Mouse (Mus musculus) cerebellum, adult (tissue): ENCODE measurements around the gene Agl.

ENCODE experiments used
- ATAC-seq: cut with Nextera tagmentation; 2 replicates; pipeline ENCODE4 v1.9.2; 2017; ENCODE audit warnings: mild to moderate bottlenecking, moderate library complexity, mixed read lengths; ENCODE audit not compliant: insufficient number of reproducible peaks, low FRiP score, low TSS enrichment

Gene Agl

DNA sequence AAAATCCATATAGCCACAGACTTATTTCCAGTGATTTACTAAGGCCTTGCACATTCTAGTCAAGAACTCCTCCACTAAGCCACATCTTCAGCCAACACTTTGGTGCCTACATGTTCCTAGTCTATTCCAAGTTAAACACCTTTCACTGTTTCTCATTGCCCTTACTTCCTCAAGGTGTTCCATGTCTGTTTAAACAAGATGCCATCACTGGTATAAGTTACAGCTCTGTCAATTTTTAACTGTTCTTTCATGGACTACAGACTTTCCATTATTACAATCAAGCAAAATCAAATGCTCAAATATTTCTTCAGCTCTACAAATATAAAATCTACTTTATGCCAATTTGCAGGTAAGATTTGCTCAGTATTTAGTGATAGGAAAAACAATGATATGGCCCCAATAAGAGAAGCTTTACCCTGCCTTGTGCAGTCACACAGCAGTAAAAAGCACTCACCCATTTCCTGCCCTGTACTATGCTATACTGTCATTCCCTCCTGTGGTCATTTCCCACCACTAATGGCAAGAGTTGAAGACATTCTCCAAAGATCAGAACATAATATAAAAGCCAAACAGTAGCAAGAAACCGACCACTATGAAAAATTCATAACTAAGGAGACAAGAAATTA lies 105.2 kb downstream of the Agl start:
- ATAC-seq: no peak

DNA sequence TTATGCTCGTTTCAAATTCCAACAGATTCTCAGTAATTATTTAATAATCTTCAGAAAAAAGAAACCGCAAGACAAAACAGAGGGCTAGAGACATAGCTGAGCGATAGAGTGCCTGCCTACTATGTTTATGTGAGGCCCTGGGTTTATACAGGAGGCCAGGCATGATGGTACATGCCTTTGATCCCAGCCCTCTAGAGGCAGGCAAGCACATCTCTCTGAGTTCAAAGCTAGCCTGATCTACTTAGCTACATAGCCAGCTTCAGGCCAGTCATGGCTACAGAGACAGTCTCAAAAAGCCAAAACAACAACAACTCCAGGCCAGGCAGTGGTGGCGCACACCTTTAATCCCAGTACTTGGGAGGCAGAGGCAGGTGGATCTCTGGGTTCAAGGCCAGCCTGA lies 106.4 kb downstream of the Agl start:
- no peak for ATAC-seq

GRCm38 (mm10) chr3:116698786-116699185 lies 109.2 kb downstream of the Agl start:
- no peak for ATAC-seq

- no peak for ATAC-seq
Measured at GRCm38 (mm10) chr3:116695666-116695985, 112.3 kb downstream of the Agl start.

DNA sequence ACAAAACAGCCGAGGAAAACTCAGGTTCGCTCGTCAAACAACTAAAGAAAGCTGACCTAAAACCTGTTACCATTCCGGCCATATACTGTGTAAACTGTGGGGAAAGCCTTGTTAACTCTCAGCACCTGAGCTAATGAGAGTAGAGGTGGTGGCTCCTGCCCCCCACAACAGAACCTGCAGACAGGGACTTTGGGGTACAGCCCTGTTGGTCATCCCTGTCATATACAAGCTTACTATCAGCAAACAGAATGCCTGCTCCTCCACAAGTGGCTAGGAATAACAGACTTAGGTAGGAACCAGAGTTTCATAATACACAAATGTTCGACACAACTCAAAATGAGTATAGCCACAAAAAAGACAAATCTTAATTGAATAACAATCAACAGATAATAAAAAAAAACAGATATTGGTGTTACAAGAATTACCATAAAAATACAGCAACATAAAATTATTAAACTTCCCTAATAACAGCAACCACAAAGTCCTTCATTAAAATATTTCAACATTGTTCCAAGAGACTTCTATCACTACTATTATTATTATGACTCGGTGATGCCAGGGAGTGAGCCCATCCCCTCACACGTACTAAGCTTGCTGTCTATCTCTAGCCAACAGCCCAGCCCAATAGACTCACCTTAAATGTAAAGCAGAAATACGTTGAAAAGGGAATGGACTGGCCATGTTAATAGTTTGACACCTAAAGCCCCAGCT lies 112.9 kb downstream of the Agl start:
- ATAC-seq: no peak

- ATAC-seq: no peak
Measured at GRCm38 (mm10) chr3:116694312-116694711, 113.7 kb downstream of the Agl start.
